Comparison of ENCODE assay signal across 8 mouse cellular contexts in the genomic region with DNA sequence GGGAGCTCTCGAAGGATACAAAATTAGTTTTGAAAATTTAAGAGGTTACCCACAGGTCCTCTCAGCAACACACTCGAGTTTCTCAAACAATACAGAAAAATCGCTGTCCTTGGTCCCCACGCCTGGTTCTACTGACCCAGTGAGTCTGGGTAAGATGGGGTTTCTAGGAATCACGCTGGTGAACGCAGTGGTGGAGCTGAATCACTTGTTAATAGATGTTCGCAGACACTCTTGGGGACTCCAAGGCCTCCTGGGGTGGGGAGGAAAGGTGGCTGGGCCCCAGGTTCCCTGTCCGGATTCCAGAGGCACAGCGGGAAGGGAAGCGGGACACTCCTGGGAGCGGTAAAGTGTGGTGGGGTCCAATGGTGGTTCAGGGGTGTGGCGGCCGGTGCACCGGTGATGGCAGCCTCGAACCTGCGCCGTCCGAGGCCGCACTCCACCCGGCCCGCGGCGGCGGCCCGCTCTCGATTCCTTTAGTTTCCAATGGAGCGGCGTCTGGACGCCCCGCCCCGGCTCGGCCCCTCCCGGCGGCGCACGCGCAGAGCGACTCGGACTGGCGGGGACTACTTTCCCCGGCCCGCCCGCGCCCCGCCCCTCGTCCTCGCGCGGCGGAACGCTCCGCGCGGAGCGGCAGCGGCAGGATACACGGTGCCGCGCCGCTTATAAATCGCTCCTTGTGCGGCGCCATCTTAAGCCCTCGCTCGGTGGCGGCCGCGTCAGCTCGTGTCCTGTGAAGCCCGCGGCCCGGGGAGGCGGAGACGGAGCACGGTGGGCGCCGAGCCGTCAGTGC. TPM values are rescaled to one million over a fixed set of nuclear protein-coding genes. Genes with fewer than 3 reads are reported as not detected.
DNase-seq lines count a peak whose midpoint lies in the region; ATAC-seq lines count a peak whose summit lies in the region.

No protein-coding gene starts in this region.

- H3K9ac ChIP-seq in heart, embryonic 14.5 days (ENCODE audit: low read length): peak overlapping the region; percentile 95
- H3K9ac ChIP-seq in liver, embryonic 12.5 days: peak overlapping the region; percentile 93
- H3K9ac ChIP-seq in stomach, embryonic 14.5 days (replicated peaks; ENCODE audit: low read depth, low read length): peak overlapping the region; percentile 99

- H3K9me3 ChIP-seq in heart, embryonic 14.5 days (ENCODE audit: control insufficient read depth, low read length): no peaks in the 10 kb centered on the region
- no peaks in the 10 kb centered on the region for H3K9me3 ChIP-seq in liver, embryonic 12.5 days (replicated peaks)
- no peaks in the 10 kb centered on the region for H3K9me3 ChIP-seq in stomach, embryonic 14.5 days (ENCODE audit: control insufficient read depth, low read depth, low read length)

- H3K36me3 ChIP-seq in heart, embryonic 14.5 days (ENCODE audit: control insufficient read depth, insufficient read depth, low read length): no peaks in the 10 kb centered on the region
- H3K36me3 ChIP-seq in liver, embryonic 12.5 days: peaks cover 12% of the 10 kb centered on the region
- H3K36me3 ChIP-seq in stomach, embryonic 14.5 days (ENCODE audit: control insufficient read depth, insufficient read depth, low read length): no peaks in the 10 kb centered on the region

- no peaks in the 10 kb centered on the region for H3K27me3 ChIP-seq in heart, embryonic 14.5 days (ENCODE audit: control insufficient read depth, insufficient read depth, low read length)
- no peaks in the 10 kb centered on the region for H3K27me3 ChIP-seq in liver, embryonic 12.5 days (replicated peaks)
- H3K27me3 ChIP-seq in stomach, embryonic 14.5 days (ENCODE audit: control insufficient read depth, insufficient read depth, low read length): no peaks in the 10 kb centered on the region

- peak overlapping the region; percentile 80 for H3K4me2 ChIP-seq in heart, embryonic 14.5 days (ENCODE audit: low read length)
- H3K4me2 ChIP-seq in liver, embryonic 12.5 days: peak overlapping the region; percentile 82
- peak overlapping the region; percentile 39 for H3K4me2 ChIP-seq in stomach, embryonic 14.5 days (replicated peaks; ENCODE audit: low read depth, low read length)

- H3K4me1 ChIP-seq in heart, embryonic 14.5 days (ENCODE audit: control insufficient read depth in 2 of 2, insufficient read depth in 2 of 2, low read length in 2 of 2): peaks cover 8 to 34% of the 10 kb centered on the region in 2 experiments
- H3K4me1 ChIP-seq in liver, embryonic 12.5 days: peaks cover 39% of the 10 kb centered on the region
- peaks cover 23% of the 10 kb centered on the region for H3K4me1 ChIP-seq in stomach, embryonic 14.5 days (ENCODE audit: control insufficient read depth, insufficient read depth, low read length)

- peak; percentile 90 for ATAC-seq in heart, embryonic 14.5 days (ENCODE audit: insufficient number of reproducible peaks, insufficient read depth, low FRiP score, low read depth)
- peak; percentile 90 for ATAC-seq in liver, embryonic 12.5 days
- peak; percentile 83 for ATAC-seq in stomach, embryonic 14.5 days (ENCODE audit: insufficient number of reproducible peaks, insufficient read depth, low FRiP score, low read depth)

- WGBS in heart, embryonic 14.5 days: 7% methylated on average over 74 of the region's 78 CpGs
- WGBS in liver, embryonic 12.5 days (ENCODE audit: insufficient replicate concordance): 6% methylated on average over 68 of the region's 78 CpGs
- 7% methylated on average over 61 of the region's 78 CpGs for WGBS in stomach, embryonic 14.5 days

- peak overlapping the region; percentile 93 to 98 for H3K4me3 ChIP-seq in heart, embryonic 14.5 days (ENCODE audit: control insufficient read depth in 1 of 2, insufficient read depth in 1 of 2, low read depth in 1 of 2, low read length in 2 of 2)
- H3K4me3 ChIP-seq in liver, embryonic 12.5 days: peak overlapping the region; percentile 92
- peak overlapping the region; percentile 96 for H3K4me3 ChIP-seq in stomach, embryonic 14.5 days (ENCODE audit: low read depth, low read length)

- H3K27ac ChIP-seq in heart, embryonic 14.5 days (replicated peaks in 1 of 2; ENCODE audit: control insufficient read depth in 1 of 2, insufficient read depth in 1 of 2, low read depth in 2 of 2, low read length in 2 of 2): peak overlapping the region; percentile 94 to 95
- H3K27ac ChIP-seq in liver, embryonic 12.5 days: peak overlapping the region; percentile 92
- H3K27ac ChIP-seq in stomach, embryonic 14.5 days (ENCODE audit: low read length): peak overlapping the region; percentile 93

- peak; percentile 95 to 96 for DNase-seq in CD8-positive naive resting alpha-beta T cell, adult 2 months (ENCODE audit: low read depth in 2 of 2, low spot score in 2 of 2)
- DNase-seq in c-Kit-negative CD71-positive TER-119-positive erythroid progenitor cells, embryonic 14.5 days (ENCODE audit: low read depth, low spot score): peak; percentile 93
- peak; percentile 69 for DNase-seq in fibroblast of lung, adult 2 months (ENCODE audit: low read depth)
- peak; percentile 98 for DNase-seq in kidney, postnatal 10 days
- DNase-seq in natural killer cell, adult 2 months (ENCODE audit: low spot score in 2 of 2): peak; percentile 94 to 97

RNA-seq across cellular contexts. Expression of gene Ctnnb1, which starts 4.0 kb away (rescaled TPM):
- polyA plus RNA-seq in heart, embryonic 14.5 days (2014; fragmentation: Nextera tagmentation; extraction: Ambion mirVana): 436 and 437 TPM in 2 replicates
- 158 and 161 TPM in 2 replicates for polyA plus RNA-seq in liver, embryonic 12.5 days (2016; fragmentation: Nextera tagmentation; extraction: Ambion mirVana)
- 758 and 780 TPM in 2 replicates for polyA plus RNA-seq in stomach, embryonic 14.5 days (2014; fragmentation: Nextera tagmentation; extraction: Ambion mirVana)

Comparison
In these comparisons a context has a peak if more than half of its experiments do, and no peak if none do; other contexts are left out.
1. Peak in every context shown above with its lines: DNase-seq, ATAC-seq, H3K4me3 ChIP-seq and H3K27ac ChIP-seq.